Mouse (Mus musculus) ES-E14 (cell line): ENCODE results near the gene Ctrl.

ENCODE experiments used
- CHD2 ChIP-seq: IDR thresholded peaks from 2 replicates; pipeline ENCODE4 v1.6.1; 2014; ENCODE audit warnings: mild to moderate bottlenecking, low read depth, low read length, inconsistent platforms
- HCFC1 ChIP-seq: IDR thresholded peaks from 2 replicates; pipeline ENCODE4 v1.6.1; 2012; ENCODE audit warnings: low read length, inconsistent platforms, borderline replicate concordance; ENCODE audit not compliant: insufficient read depth
- MAFK ChIP-seq: IDR thresholded peaks from 2 replicates; pipeline ENCODE4 v1.6.1; 2014; ENCODE audit warnings: mild to moderate bottlenecking, low read depth, low read length, inconsistent platforms; ENCODE audit not compliant: insufficient read depth
- ZC3H11A ChIP-seq: IDR thresholded peaks from 2 replicates; pipeline ENCODE4 v1.6.1; 2012; ENCODE audit warnings: low read depth, mild to moderate bottlenecking, inconsistent platforms, low read length, borderline replicate concordance
- ZNF384 ChIP-seq: IDR thresholded peaks from 2 replicates; pipeline ENCODE4 v1.6.1; 2012; ENCODE audit warnings: low read depth, low read length, inconsistent platforms

DNA sequence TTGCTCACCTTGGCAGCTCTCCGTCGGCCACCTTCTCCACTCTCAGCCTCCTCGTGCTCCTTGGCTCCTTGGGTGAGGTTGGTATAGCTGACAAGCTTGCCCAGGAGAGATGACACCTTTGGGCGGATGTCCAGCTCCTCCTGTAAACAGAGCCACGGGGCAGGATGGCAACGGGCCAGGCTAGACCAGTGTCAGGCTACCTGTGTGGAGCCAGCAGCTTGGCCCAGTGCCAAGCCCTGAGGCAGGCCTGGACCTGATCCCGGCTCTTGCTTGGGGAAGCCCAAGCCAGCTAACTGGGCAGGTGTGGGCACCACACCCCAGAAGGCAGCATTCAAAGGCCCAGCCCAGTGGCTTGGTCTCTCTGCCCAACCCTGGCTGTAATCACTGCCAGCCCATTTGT is 25.7 kb upstream of the Ctrl start:
- TF ChIP-seq ZNF384: no peak
- no peak for TF ChIP-seq HCFC1
- no peak for TF ChIP-seq CHD2
- no peak for TF ChIP-seq MAFK
- no peak for TF ChIP-seq ZC3H11A
